Mouse (Mus musculus) A20 (cell line): Measurements from ENCODE around the gene Rcan1.

Experiments
- DNase-seq: peaks from one replicate; pipeline ENCODE4 v3.0.0-alpha.2; 2011; ENCODE audit warnings: low read depth, low spot score

Rcan1 gene

GRCm38 (mm10) chr16:92399490-92400458 lies 70.9 kb downstream of the Rcan1 start:
- no peak for DNase-seq

- DNase-seq, result no peak
Observed at GRCm38 (mm10) chr16:92398574-92399118, 72.0 kb downstream of the Rcan1 start.

DNA sequence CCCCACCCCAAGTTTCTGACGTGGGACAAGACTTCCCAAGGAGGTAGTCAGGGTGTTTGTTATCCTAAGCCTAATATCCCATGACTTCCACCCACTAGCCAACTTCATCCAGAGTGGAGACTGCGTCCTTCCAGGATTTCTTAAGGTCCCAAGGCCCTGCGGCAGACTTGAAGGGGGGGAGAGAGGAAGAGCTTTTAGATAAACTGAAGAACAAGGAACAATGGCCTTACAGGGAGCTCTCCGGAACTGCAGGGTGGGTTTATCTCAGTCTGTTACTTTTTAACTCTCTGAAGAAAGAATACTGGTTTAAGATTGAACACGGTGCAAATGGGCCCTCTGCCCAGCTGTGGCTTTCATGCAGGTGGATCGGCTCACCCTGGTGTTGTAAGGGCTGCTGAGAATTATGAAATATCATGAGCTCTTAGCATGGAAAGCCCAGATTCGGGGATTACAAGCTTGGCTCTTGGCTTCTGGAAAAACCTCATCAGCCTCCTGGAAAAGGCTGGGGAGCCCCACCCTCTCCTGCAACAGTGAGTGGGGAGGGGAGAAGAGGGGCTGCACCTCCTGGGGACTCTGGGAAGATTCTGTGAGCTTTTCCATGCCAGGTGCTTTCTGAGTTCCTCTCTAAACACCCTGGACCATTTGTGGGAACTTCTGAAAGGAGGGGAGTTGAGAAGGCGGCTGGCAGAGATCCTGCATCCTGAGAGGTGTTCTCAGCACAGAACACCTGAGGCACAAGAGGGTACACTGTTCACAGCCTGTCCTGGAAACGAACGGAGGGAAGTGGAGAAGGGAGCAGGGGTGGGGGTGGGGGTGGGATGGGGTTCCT lies 72.7 kb downstream of the Rcan1 start:
- DNase-seq, result no peak

GRCm38 (mm10) chr16:92393732-92394131 lies 76.9 kb downstream of the Rcan1 start:
- DNase-seq, result peak; percentile 23

DNA sequence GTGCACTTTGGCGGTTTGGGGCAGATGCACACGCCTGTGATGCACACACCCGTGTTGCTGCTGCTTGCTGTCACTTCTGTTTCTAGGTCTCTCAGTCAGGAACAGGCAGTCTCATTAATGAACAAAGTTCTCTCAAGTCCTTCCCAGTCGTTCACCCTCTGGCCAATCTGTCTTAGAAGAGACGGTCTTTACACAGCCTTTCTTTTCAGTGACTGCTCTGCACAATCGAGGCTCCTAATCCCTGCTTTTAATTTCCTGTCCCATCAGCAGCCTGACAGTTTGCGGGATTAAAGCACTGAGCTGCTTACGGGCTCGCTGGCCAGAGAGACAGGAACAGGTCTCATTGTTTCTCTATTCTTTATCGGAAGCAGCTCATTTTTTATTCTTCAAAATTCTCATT lies 83.0 kb downstream of the Rcan1 start:
- DNase-seq, result no peak

GRCm38 (mm10) chr16:92385062-92385461 lies 85.6 kb downstream of the Rcan1 start:
- peak; percentile 60 for DNase-seq

DNA sequence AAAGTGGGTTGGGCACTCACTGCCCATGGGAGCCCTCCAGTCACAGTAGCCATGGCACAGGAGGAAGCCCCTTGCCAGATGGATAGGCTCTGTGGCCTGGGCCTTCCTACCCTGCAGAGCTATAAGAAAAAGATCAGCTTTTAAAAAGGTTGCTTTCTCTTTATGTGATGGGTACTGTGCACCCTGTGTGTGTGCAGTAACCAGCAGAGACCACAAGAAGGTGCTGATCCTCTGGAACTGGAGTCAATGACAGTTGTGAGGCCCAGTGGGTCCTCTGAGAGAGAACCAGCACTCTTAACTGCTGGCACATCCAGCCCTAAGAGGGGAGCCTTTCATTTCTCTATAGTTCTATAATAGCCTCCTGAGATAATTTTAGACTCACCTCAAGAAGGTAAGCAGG lies 87.3 kb downstream of the Rcan1 start:
- no peak for DNase-seq

DNA sequence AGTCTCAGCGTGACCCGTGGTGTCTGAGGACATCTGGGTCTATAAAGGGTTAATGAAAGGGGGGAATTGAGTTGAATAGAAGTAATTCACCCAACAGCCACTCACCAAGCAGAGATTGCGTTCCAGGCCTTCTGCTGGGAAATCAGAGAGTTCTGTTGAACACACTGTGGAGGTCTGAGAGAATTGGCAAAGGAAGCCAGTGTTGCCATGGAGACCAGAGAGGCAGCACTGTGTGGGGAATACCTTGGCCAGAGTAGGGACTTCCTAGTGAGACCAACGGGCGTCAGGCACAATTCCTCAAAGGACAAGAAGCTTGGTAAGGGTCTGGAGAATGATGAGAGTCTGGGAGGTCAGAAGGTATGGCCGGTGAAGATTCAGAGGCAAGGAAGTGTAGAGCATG lies 88.2 kb downstream of the Rcan1 start:
- DNase-seq, result no peak

DNA sequence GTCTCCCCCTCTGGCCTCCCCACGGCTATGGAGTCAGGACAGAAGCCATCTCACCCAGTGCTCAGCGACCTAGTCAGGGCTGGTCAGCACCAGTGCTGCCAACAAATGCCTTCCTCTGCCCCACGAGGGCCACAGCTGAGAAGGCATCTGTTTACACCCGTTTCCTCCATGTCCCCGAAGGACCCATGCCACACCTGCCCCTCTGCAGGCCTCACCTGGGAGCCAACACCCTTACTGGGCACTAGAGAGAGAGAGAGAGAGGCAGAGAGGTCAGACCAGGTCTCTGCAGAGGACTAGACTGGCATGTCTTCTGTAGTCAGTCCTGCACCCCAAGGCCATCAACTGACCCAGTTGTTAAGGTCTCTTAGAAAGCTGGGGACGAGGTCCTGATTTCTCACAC lies 89.6 kb downstream of the Rcan1 start:
- no peak for DNase-seq

DNA sequence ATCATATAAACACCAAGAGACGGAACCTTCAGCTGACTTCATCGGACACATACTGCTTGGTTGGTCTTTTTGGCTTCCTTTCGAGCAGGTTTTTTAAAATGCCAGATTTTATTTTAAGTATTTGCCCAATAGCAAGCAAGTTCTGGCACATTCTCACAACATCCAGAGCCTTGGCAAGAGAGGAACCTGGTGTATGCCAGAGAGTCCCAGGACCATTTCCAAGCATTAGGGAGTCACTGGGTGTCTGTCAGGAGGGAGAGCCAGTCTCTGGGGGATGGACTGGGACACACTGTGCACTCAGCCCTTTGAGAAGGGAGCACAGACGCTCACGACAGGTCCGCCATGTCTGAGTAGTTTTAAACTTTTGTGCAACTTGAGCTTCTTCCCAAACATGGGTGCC lies 93.7 kb downstream of the Rcan1 start:
- DNase-seq, result no peak

DNA sequence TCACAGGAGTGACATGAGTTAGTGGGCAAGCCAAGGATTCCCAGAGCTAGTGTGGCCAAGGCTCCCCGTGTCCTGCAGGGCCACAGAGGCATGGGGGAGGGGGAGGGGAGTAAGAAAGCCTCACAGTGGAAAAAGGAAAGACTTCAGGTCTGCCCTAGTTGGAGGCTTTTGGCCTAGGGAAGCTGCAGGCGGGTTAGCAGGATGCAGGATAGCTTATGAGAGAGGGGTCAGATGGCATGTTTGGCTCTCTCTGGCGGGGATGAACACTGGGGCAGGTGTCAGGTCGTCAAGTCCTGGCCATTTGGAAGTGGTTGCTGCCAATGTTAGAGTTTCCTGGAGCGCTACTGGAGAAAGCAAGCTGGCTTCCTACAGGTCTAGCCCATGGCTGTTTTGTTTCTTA lies 99.0 kb downstream of the Rcan1 start:
- DNase-seq, result no peak

- no peak for DNase-seq
Observed at GRCm38 (mm10) chr16:92369260-92369659, 101.4 kb downstream of the Rcan1 start.

DNA sequence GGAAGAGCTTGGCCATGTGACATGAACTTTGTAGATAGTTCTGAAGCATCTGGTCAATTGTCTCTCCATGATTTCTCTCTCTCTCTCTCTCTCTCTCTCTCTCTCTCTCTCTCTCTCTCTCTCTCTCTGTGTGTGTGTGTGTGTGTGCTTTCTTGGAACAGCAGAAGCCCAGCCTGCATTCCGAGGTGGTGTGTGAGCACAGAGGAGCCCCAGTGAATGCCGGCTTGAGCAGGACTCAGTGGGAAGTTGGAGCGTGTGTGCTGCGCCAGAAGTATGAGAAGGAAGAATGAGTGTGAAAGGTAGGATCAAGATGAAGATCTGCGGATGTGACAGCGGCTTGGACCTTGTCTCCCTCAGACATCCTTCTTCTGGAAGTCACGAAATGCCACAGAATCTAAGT lies 105.2 kb downstream of the Rcan1 start:
- no peak for DNase-seq

DNA sequence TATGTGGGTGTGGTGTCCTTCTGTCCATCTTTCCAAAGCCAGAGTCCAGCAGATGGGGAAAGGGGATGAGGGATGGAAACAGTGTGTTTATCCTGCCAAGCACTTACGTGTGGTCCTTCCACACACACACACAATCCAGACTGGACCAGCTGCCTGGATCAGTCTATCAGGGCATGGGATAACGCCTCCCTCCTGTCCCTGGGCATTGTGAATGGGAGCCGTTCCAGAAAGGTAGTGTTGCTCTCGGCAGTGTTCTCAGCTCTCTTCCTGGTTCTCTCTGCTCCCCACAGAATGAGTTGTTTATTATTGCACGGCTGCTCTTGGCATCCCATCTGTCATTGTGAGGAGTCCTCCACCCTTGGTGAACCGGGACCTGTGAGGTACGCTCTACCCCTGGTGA lies 110.0 kb downstream of the Rcan1 start:
- no peak for DNase-seq

DNA sequence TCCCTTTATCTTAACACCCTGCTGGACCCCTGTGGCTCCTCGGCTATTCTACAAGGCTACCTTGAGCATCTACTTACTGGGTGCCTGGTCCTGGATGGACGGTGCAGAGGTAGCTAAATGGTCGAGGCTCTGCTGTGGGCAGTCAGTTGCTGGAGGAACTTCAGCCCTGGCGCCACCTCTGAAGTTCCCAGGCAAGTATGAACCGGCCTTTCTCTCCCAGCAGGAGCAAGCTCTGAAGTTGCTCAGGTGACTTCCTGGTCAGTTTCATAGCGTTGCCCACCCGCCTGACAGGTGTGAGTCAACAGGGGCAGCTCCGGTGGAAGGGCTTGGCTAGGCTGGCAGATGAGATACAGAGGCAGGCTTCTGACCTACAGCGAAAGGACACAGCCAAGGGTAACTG lies 111.4 kb downstream of the Rcan1 start, which contains the start of gene Kcne1:
TSS of gene Kcne1 (minus strand) at position 240 of the 400 bp plus-strand sequence.
- DNase-seq, result no peak

GRCm38 (mm10) chr16:92358734-92359133 lies 111.9 kb downstream of the Rcan1 start:
- peak; percentile 26 for DNase-seq

DNA sequence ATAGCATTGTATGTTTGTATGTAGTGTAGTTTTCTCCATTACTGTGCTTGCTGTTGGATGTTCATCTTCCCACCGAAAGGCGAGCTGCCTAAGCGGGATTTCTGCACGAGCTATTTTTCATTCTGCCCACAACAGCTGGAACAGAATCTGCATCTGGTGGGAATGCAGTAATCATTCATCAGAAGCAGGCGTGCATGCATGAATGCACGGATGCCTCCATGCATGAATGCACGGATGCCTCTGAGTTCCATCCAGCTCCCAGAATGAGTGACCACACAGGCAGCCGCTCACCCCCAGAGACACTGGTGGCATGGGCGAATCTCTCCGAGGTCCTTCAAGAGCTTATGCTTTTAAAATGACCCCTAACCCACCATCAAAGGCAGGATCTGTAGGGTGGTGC lies 113.1 kb downstream of the Rcan1 start:
- no peak for DNase-seq

GRCm38 (mm10) chr16:92357023-92357422 lies 113.6 kb downstream of the Rcan1 start:
- no peak for DNase-seq

GRCm38 (mm10) chr16:92355982-92356381 lies 114.7 kb downstream of the Rcan1 start:
- no peak for DNase-seq

- DNase-seq, result no peak
Observed at GRCm38 (mm10) chr16:92355366-92355765, 115.3 kb downstream of the Rcan1 start.

DNA sequence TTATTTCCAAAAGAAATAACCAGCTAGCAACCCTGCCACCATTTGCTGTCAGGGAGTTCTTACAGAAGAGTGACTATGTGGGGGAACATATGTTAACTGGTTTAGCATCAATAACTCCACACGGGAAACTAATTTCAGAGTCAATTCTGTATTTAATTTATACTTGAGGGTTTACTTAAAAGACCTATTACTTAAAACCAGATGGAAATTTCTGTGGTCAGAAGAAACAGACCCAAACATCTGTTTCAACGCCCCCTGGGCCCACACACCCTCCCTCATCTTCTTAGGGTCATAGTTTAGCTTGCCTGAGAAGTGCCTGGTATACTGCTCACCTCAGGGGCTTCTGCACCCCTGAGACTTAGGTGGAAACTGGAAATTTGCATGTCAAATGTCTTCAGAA lies 116.8 kb downstream of the Rcan1 start:
- no peak for DNase-seq

DNA sequence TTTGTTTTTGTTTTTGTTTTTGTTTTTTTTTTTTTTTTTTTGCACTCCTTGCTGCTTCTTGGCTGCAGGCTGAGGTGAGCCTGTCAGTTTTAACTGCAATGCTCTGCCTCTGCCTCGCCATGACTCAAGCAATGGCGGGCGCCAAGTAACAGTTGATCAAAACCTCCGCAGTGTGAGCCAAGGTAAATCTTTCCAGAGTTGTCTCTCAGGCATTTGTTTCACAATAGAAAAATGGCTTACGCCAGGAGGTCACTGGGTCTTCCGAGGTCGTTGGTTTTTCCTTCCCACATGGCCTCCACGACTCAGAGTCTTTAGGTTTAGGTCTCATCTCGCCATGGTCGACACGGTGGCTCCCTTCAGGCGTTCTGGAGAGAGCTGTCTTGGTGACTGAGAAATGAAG lies 117.4 kb downstream of the Rcan1 start:
- no peak for DNase-seq
